Mouse (Mus musculus): ENCODE results near the gene Sh3kbp1.
A peak's percentile ranks its signal among the peaks of the same experiment; 100 is the strongest.

Sh3kbp1 gene

GRCm38 (mm10) chrX:159744620-159745019, 117.5 kb downstream of the Sh3kbp1 start:
- DNase-seq: no peak

GRCm38 (mm10) chrX:159751834-159752233, 124.8 kb downstream of the Sh3kbp1 start:
- DNase-seq: peak; percentile 46

- DNase-seq: no peak
Observed at GRCm38 (mm10) chrX:159756261-159756660, 129.2 kb downstream of the Sh3kbp1 start.

GRCm38 (mm10) chrX:159756901-159757821, 130.1 kb downstream of the Sh3kbp1 start:
- DNase-seq: no peak

GRCm38 (mm10) chrX:159757854-159758540, 130.9 kb downstream of the Sh3kbp1 start:
- DNase-seq: no peak

GRCm38 (mm10) chrX:159763801-159764200, 136.7 kb downstream of the Sh3kbp1 start:
- no peak for DNase-seq

GRCm38 (mm10) chrX:159765850-159766249, 138.8 kb downstream of the Sh3kbp1 start:
- no peak for DNase-seq

- DNase-seq: no peak
Observed at GRCm38 (mm10) chrX:159769005-159769404, 141.9 kb downstream of the Sh3kbp1 start.

GRCm38 (mm10) chrX:159769773-159770172, 142.7 kb downstream of the Sh3kbp1 start:
- no peak for DNase-seq

GRCm38 (mm10) chrX:159772137-159772536, 145.1 kb downstream of the Sh3kbp1 start:
- DNase-seq: no peak

- DNase-seq: no peak
Observed at GRCm38 (mm10) chrX:159775042-159775441, 148.0 kb downstream of the Sh3kbp1 start.

- DNase-seq: no peak
Observed at GRCm38 (mm10) chrX:159778787-159779186, 151.7 kb downstream of the Sh3kbp1 start.

GRCm38 (mm10) chrX:159790516-159790915, 163.4 kb downstream of the Sh3kbp1 start:
- DNase-seq: no peak

- no peak for DNase-seq
Observed at GRCm38 (mm10) chrX:159795603-159796002, 168.5 kb downstream of the Sh3kbp1 start.

GRCm38 (mm10) chrX:159804371-159804770, 177.3 kb downstream of the Sh3kbp1 start:
- no peak for DNase-seq

GRCm38 (mm10) chrX:159809510-159809909, 182.4 kb downstream of the Sh3kbp1 start:
- DNase-seq: no peak

- DNase-seq: no peak
Observed at GRCm38 (mm10) chrX:159810469-159810868, 183.4 kb downstream of the Sh3kbp1 start.

GRCm38 (mm10) chrX:159817508-159817907, 190.4 kb downstream of the Sh3kbp1 start:
- DNase-seq: no peak

GRCm38 (mm10) chrX:159828135-159828534, 201.1 kb downstream of the Sh3kbp1 start:
- peak; percentile 4 for DNase-seq

- no peak for DNase-seq
Observed at GRCm38 (mm10) chrX:159829192-159829852, 202.2 kb downstream of the Sh3kbp1 start.

- no peak for DNase-seq
Observed at GRCm38 (mm10) chrX:159831176-159831575, 204.1 kb downstream of the Sh3kbp1 start.

GRCm38 (mm10) chrX:159835239-159835638, 208.2 kb downstream of the Sh3kbp1 start:
- no peak for DNase-seq

GRCm38 (mm10) chrX:159837379-159837778, 210.3 kb downstream of the Sh3kbp1 start:
- DNase-seq: no peak

Measured in lung, postnatal 14 days (tissue).